Mouse (Mus musculus) kidney, postnatal 14 days (tissue): ENCODE results near the gene Lrriq1.

Experiments used
- DNase-seq: peaks from one replicate; pipeline ENCODE4 v3.0.0; 2022; ENCODE audit warnings: mixed read lengths

The Lrriq1 gene

GRCm38 (mm10) chr10:103028253-103029131 is 207.6 kb downstream of the Lrriq1 start:
- DNase-seq: peak; percentile 69

DNA sequence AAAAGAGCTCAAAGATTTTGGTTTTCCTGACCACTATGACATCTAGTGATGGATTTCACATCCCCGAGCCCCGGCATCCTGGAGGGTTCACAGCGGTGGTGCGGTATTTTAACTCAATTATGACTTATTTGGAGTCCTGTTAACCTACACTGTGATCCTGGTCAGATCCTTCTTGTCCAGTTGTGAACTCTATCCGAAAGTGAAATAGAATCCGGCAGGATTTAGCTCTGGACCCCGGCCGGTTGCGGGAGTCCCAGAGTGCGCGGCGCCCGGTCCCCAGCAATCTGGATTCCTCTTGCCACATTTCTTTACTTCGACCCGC is 208.2 kb downstream of the Lrriq1 start:
- no peak for DNase-seq

DNA sequence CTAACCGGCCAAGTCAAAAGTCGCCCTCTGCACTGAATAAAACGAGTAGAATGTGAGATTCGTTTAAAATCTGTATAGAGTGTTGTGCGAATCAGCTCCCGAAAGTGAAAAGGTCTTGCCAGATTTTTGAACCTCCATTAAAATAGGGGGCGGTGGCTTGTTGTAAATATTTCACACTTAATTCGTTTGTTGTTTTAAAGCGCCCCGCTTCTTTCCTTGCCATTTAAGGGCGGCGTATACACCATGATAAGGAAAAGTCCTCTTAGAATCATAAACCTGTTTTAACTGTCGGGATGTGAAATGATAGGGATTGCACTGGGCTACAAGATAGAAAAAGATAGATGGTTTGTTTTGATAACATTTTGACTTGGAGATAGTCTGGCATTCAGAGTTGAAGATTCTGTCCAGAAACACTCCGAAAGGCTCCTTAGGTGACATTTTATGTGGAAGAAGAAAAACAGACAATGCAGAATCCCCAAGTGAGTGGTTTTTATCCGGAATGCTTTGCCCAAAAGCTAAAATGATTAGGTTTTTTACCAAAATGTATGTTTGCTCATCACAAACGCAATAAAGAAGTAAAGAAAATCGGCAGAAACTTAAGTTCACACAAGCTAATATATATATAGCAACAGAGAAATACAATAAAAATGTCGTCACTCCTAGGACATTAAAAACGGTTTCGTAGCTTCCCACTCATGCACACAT is 208.7 kb downstream of the Lrriq1 start:
- peak; percentile 22 for DNase-seq

DNA sequence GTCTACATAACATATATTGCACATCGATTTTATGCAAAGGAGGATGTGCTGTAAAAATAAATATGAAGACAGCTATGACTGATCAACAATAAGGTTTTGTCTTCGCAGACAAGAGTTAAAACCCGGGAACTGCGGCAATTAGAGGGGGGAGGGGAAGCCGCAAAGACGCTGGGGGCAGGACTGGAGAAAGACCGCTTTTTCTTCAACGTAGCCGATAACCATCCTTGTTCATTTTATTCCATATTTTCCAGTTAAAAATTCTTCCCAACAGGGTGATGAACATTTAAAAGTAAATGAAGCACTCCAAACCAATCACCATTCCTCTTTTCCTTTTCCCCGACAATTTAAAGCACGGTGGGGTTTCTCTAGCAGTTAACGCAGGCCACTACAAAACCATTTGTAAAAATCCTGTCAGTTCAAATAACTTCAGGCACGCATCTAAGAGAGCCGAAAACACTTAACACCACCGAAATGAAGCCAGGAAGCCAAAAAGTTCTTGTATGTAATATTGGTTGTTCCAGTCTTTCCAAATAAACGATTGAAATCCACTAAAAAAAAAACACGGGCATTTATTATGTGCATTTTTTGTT is 209.4 kb downstream of the Lrriq1 start:
- DNase-seq: no peak

- peak; percentile 29 for DNase-seq
These were observed 233.6 kb downstream of the Lrriq1 start for GRCm38 (mm10) chr10:103002556-103002955.

DNA sequence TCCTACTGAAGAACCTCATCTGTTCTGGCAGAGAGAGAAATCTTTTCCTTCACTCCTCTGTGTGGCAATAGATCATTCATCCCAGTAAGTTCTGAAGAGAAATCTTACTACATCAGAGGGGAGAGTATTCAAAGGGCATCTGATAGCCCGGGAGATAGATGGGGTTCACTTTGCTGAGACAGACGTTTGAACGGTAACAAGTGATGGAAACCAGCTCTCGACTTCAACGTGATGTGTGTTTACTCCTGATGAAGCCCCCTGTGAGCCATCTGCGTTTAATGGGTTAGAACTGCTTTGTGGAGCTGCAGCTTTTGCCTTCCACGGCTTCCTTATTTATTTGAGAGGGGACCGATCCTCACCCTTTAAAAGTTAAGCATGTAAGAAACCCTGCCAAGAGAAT is 235.2 kb downstream of the Lrriq1 start:
- DNase-seq: peak; percentile 61

DNA sequence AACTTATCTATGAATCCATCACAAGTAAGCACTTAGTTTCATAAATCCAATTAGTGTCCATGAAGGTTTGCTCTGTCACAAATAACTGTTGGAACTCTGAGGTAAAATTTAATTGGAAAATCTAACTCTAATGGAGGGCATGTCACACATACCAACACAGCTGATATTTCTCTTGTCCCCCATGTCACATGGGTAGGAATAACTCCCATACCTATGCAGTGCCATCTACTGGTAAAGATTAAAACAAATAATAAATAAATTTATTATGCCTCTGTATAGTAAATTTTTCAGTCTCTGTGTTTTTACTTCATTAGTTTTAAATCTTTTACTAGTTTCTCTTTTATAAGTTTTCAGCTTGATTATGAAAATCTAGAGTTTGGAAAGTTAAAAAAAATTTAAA is 236.5 kb downstream of the Lrriq1 start:
- DNase-seq: no peak
